Mouse (Mus musculus): Measurements from ENCODE around the gene Col16a1. TPM values are rescaled to one million over a fixed set of nuclear protein-coding genes. Genes with fewer than 3 reads are reported as not detected.

Gene Col16a1
- total and polyA plus RNA-seq, 2 experiments from 2014 or later, result 9.9 to 21.6 TPM

DNA sequence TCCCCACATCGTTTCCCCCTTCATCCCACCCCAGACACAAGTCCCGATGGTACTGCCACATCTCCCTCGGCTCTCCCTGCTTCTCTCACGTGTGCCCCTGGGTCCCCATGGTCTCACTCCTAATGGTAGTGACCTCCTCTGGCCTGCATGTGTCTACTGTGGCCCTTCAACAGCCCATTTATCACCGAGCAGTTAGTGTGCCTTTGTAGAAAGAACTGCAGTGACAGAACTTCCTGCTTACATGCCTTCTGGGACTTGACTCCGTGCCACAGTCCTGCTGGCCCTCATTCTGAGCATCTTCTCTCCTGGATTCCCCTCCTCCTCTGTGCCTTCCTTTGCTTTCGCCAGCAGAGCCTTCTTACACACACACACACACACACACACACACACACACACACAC is 15.6 kb downstream of the Col16a1 start:
- 52% methylated on average over 7 of the region's 7 CpGs for WGBS
- no peak for DNase-seq (ENCODE audit: low spot score)
- Histone ChIP-seq H3K9ac (replicated peaks; ENCODE audit: low read depth, low read length) (no peak overlapping the region), H3K4me3 (ENCODE audit: low read depth, low read length) (no peak overlapping the region), H3K36me3 (replicated peaks; ENCODE audit: control insufficient read depth, insufficient read depth, low read length) (no peaks in the 10 kb centered on the region), H3K27me3 (ENCODE audit: control insufficient read depth, insufficient read depth, low read length) (0 out of 2 replicates have a peak, but pooled peaks cover 6% of the 10 kb centered on the region), H3K9me3 (replicated peaks; ENCODE audit: control insufficient read depth, low read length) (no peaks in the 10 kb centered on the region), H3K4me1 (ENCODE audit: control insufficient read depth, insufficient read depth) (no peaks in the 10 kb centered on the region), H3K4me2 (ENCODE audit: low read depth, low read length) (no peak overlapping the region), H3K27ac (ENCODE audit: low read depth) (no peak overlapping the region)
- no peak for ATAC-seq (ENCODE audit: insufficient read depth, low read depth)
- TF ChIP-seq CTCF (IDR thresholded peaks at IDR 0.05; ENCODE audit: low read depth) (no peak), EP300 (IDR thresholded peaks at IDR 0.05; ENCODE audit: low read depth) (no peak)

- 11% methylated on average over 8 of the region's 8 CpGs for WGBS
- Histone ChIP-seq H3K4me1 (ENCODE audit: control insufficient read depth, insufficient read depth) (no peaks in the 10 kb centered on the region), H3K4me2 (ENCODE audit: low read depth, low read length) (no peak overlapping the region), H3K9ac (replicated peaks; ENCODE audit: low read depth, low read length) (no peak overlapping the region), H3K9me3 (replicated peaks; ENCODE audit: control insufficient read depth, low read length) (no peaks in the 10 kb centered on the region), H3K27me3 (ENCODE audit: control insufficient read depth, insufficient read depth, low read length) (0 out of 2 replicates have a peak, but pooled peaks cover 2% of the 10 kb centered on the region), H3K27ac (ENCODE audit: low read depth) (no peak overlapping the region), H3K36me3 (replicated peaks; ENCODE audit: control insufficient read depth, insufficient read depth, low read length) (no peaks in the 10 kb centered on the region), H3K4me3 (ENCODE audit: low read depth, low read length) (no peak overlapping the region)
- no peak for ATAC-seq (ENCODE audit: insufficient read depth, low read depth)
- TF ChIP-seq EP300 (IDR thresholded peaks at IDR 0.05; ENCODE audit: low read depth), result no peak
- peak; percentile 45 for TF ChIP-seq CTCF (IDR thresholded peaks at IDR 0.05; ENCODE audit: low read depth)
- DNase-seq (ENCODE audit: low spot score), result no peak
Measured at GRCm38 (mm10) chr4:130066816-130067215, 19.2 kb downstream of the Col16a1 start.

GRCm38 (mm10) chr4:130070523-130070922 is 22.9 kb downstream of the Col16a1 start:
- Histone ChIP-seq H3K36me3 (replicated peaks; ENCODE audit: control insufficient read depth, insufficient read depth, low read length) (no peaks in the 10 kb centered on the region), H3K9me3 (replicated peaks; ENCODE audit: control insufficient read depth, low read length) (no peaks in the 10 kb centered on the region), H3K27ac (ENCODE audit: low read depth) (no peak overlapping the region), H3K4me3 (ENCODE audit: low read depth, low read length) (no peak overlapping the region), H3K4me2 (ENCODE audit: low read depth, low read length) (no peak overlapping the region), H3K9ac (replicated peaks; ENCODE audit: low read depth, low read length) (no peak overlapping the region), H3K27me3 (ENCODE audit: control insufficient read depth, insufficient read depth, low read length) (no peaks in the 10 kb centered on the region), H3K4me1 (ENCODE audit: control insufficient read depth, insufficient read depth) (no peaks in the 10 kb centered on the region)
- ATAC-seq (ENCODE audit: insufficient read depth, low read depth), result no peak
- 58% methylated on average over 3 of the region's 3 CpGs for WGBS
- DNase-seq (ENCODE audit: low spot score), result no peak
- TF ChIP-seq CTCF (IDR thresholded peaks at IDR 0.05; ENCODE audit: low read depth) (no peak), EP300 (IDR thresholded peaks at IDR 0.05; ENCODE audit: low read depth) (no peak)

- no peak for DNase-seq (ENCODE audit: low spot score)
- no peaks in the 10 kb centered on the region for H3K36me3 ChIP-seq (replicated peaks; ENCODE audit: control insufficient read depth, insufficient read depth, low read length)
- WGBS, result 76% methylated on average over 2 of the region's 2 CpGs
- H3K4me3 ChIP-seq (ENCODE audit: low read depth, low read length), result no peak overlapping the region
- H3K9ac ChIP-seq (replicated peaks; ENCODE audit: low read depth, low read length), result no peak overlapping the region
- no peak overlapping the region for H3K27ac ChIP-seq (ENCODE audit: low read depth)
- H3K4me2 ChIP-seq (ENCODE audit: low read depth, low read length), result no peak overlapping the region
- H3K9me3 ChIP-seq (replicated peaks; ENCODE audit: control insufficient read depth, low read length), result no peaks in the 10 kb centered on the region
- peaks cover 7% of the 10 kb centered on the region for H3K27me3 ChIP-seq (ENCODE audit: control insufficient read depth, insufficient read depth, low read length)
- H3K4me1 ChIP-seq (ENCODE audit: control insufficient read depth, insufficient read depth), result no peaks in the 10 kb centered on the region
- ATAC-seq (ENCODE audit: insufficient read depth, low read depth), result no peak
- TF ChIP-seq CTCF (IDR thresholded peaks at IDR 0.05; ENCODE audit: low read depth) (no peak), EP300 (IDR thresholded peaks at IDR 0.05; ENCODE audit: low read depth) (no peak)
Measured at GRCm38 (mm10) chr4:130071758-130072157, 24.1 kb downstream of the Col16a1 start.

- H3K27me3 ChIP-seq (ENCODE audit: control insufficient read depth, insufficient read depth, low read length), result peaks cover 20% of the 10 kb centered on the region
- no peaks in the 10 kb centered on the region for H3K9me3 ChIP-seq (replicated peaks; ENCODE audit: control insufficient read depth, low read length)
- TF ChIP-seq EP300 (IDR thresholded peaks at IDR 0.05; ENCODE audit: low read depth) (no peak), CTCF (IDR thresholded peaks at IDR 0.05; ENCODE audit: low read depth) (no peak)
- H3K4me1 ChIP-seq (ENCODE audit: control insufficient read depth, insufficient read depth), result no peaks in the 10 kb centered on the region
- H3K4me2 ChIP-seq (ENCODE audit: low read depth, low read length), result no peak overlapping the region
- no peak overlapping the region for H3K9ac ChIP-seq (replicated peaks; ENCODE audit: low read depth, low read length)
- no peak for DNase-seq (ENCODE audit: low spot score)
- H3K27ac ChIP-seq (ENCODE audit: low read depth), result no peak overlapping the region
- WGBS, result 65% methylated on average over 4 of the region's 4 CpGs
- H3K4me3 ChIP-seq (ENCODE audit: low read depth, low read length), result no peak overlapping the region
- no peak for ATAC-seq (ENCODE audit: insufficient read depth, low read depth)
- no peaks in the 10 kb centered on the region for H3K36me3 ChIP-seq (replicated peaks; ENCODE audit: control insufficient read depth, insufficient read depth, low read length)
Measured at GRCm38 (mm10) chr4:130073367-130073766, 25.7 kb downstream of the Col16a1 start.

DNA sequence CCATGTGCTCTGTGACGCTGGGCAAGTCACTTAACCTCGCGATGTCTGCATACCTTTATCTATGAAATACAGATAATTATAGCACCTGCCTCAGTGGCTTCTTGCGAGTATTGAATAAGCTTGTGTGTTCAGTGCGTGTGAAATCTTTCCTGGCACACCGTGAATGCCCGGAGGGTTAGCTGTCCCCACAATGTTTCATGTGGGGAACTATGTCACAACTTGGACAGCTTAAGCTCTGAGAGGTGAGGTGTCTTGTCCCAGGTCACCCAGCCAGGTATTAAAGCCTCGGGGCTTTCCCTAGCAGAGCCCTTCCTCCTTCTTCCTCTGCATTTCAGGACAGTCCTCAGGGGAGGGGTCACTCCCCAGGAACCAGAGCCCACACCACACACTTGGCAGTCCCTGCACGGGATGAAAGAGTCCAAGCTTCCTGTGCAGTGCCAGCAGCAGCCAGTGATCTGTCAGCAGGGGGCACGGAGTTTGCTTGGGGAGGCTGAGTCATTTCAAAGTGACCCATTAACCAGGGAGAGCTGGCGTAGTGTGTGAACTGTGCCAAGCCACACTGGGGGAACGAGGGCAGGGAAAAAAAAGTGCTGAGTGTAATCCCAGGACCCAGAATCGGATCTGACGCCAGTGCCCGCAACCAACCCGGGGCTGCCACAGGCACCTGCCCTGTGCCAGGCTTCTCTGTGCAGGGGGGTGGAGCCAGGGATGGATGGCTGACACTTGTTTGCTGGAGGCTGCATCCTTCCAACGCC is 27.3 kb downstream of the Col16a1 start:
- peaks cover 28% of the 10 kb centered on the region for H3K27me3 ChIP-seq (ENCODE audit: control insufficient read depth, insufficient read depth, low read length)
- 57% methylated on average over 17 of the region's 17 CpGs for WGBS
- no peak for ATAC-seq (ENCODE audit: insufficient read depth, low read depth)
- H3K27ac ChIP-seq (ENCODE audit: low read depth), result no peak overlapping the region
- H3K4me3 ChIP-seq (ENCODE audit: low read depth, low read length), result no peak overlapping the region
- no peak overlapping the region for H3K4me2 ChIP-seq (ENCODE audit: low read depth, low read length)
- H3K9me3 ChIP-seq (replicated peaks; ENCODE audit: control insufficient read depth, low read length), result no peaks in the 10 kb centered on the region
- TF ChIP-seq CTCF (IDR thresholded peaks at IDR 0.05; ENCODE audit: low read depth), result no peak
- TF ChIP-seq EP300 (IDR thresholded peaks at IDR 0.05; ENCODE audit: low read depth), result no peak
- no peak for DNase-seq (ENCODE audit: low spot score)
- H3K4me1 ChIP-seq (ENCODE audit: control insufficient read depth, insufficient read depth), result no peaks in the 10 kb centered on the region
- no peak overlapping the region for H3K9ac ChIP-seq (replicated peaks; ENCODE audit: low read depth, low read length)
- H3K36me3 ChIP-seq (replicated peaks; ENCODE audit: control insufficient read depth, insufficient read depth, low read length), result no peaks in the 10 kb centered on the region
